Mouse (Mus musculus): Measurements from ENCODE around the gene Adam30. TPM values are rescaled to one million over a fixed set of nuclear protein-coding genes. Genes with fewer than 3 reads are reported as not detected.
"Not testable (repeated sequence)": the region's sequence is repeated elsewhere in the genome, so short reads cannot be mapped to it uniquely, and the experiment has no call there.

Gene Adam30
- polyA plus RNA-seq (2012; rRNA removed) = 0.03 TPM in 1 of 2 replicates, not detected in the other
- polyA plus RNA-seq (2014; fragmentation: Nextera tagmentation; extraction: Ambion mirVana) = not detected in 2 replicates

DNA sequence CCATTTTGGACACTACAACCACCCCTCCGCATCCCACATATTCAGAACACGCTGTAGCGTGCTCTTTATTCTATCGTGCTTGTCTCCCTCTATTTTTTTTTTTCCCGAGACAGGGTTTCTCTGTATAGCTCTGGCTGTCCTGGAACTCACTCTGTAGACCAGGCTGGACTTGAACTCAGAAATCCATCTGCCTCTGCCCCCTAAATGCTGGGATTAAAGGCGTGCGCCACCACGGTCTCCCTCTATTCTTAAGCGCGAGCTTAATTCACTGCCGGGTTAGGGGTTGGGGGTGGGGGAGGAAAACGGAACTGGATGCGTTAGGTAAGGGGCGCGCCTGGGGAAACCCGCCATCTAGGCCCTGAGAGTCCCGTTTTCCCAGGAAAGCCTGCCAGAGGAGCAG, at the start of gene Adam30:
TSS of gene Adam30 (plus strand) at position 301 of the 400 bp plus-strand sequence.
- TF ChIP-seq POLR2A (IDR thresholded peaks at IDR 0.05; ENCODE audit: borderline replicate concordance, extremely low read depth, insufficient read depth, insufficient read length) = no peak
- Histone ChIP-seq H3K9me3 (ENCODE audit: control insufficient read depth, low read length) (no peaks in the 10 kb centered on the region), H3K27ac (replicated peaks; ENCODE audit: low read depth, low read length) (no peak within 1 kb of the TSS), H3K4me3 (replicated peaks; ENCODE audit: low read length) (no peak within 1 kb of the TSS), H3K4me2 (replicated peaks; ENCODE audit: low read depth, low read length, severe bottlenecking) (no peak within 1 kb of the TSS), H3K9ac (ENCODE audit: low read depth, low read length, severe bottlenecking) (no peak within 1 kb of the TSS), H3K36me3 (ENCODE audit: control insufficient read depth, insufficient read depth, low read length) (no peaks in the 10 kb centered on the region), H3K27me3 (ENCODE audit: control insufficient read depth, insufficient read depth, low read length) (no peaks in the 10 kb centered on the region), H3K4me1 (ENCODE audit: control insufficient read depth, insufficient read depth, low read length) (no peaks in the 10 kb centered on the region)
- DNase-seq (ENCODE audit: low spot score) (no peak), ATAC-seq (ENCODE audit: low FRiP score, low read depth) (no peak)
- WGBS = 80% methylated on average over 17 of the region's 17 CpGs

- no peak overlapping the region for H3K9ac ChIP-seq (ENCODE audit: low read depth, low read length, severe bottlenecking)
- H3K4me2 ChIP-seq (replicated peaks; ENCODE audit: low read depth, low read length, severe bottlenecking) = no peak overlapping the region
These were observed 42.2 kb upstream of the Adam30 start for GRCm38 (mm10) chr3:98118252-98118651.

DNA sequence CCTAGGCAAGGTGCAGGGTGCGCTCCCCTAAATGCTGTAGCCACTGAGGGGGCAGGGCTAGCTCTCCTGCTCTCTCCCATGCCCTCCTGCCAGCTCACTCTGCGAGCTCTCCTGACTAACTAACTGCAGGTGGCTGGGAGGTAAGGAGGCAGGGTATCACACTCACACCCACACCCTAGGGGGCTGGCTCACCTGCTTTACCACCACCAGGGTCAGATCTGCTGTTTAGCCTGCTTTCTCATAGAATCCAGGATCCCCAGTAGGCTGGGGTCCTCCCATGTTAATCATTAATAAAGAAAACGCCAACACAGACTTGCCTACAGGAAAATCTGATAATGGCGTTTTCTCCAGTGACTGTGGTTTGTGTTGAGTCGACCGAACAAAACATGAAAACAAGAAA, 41.1 kb upstream of the Adam30 start:
- DNase-seq (ENCODE audit: low spot score) = no peak
- H3K9me3 ChIP-seq (ENCODE audit: control insufficient read depth, low read length) = no peaks in the 10 kb centered on the region
- no peak overlapping the region for H3K4me3 ChIP-seq (replicated peaks; ENCODE audit: low read length)
- no peak overlapping the region for H3K27ac ChIP-seq (replicated peaks; ENCODE audit: low read depth, low read length)
- H3K9ac ChIP-seq (ENCODE audit: low read depth, low read length, severe bottlenecking) = no peak overlapping the region
- H3K27me3 ChIP-seq (ENCODE audit: control insufficient read depth, insufficient read depth, low read length) = no peaks in the 10 kb centered on the region
- TF ChIP-seq POLR2A (IDR thresholded peaks at IDR 0.05; ENCODE audit: borderline replicate concordance, extremely low read depth, insufficient read depth, insufficient read length) = no peak
- no peak overlapping the region for H3K4me2 ChIP-seq (replicated peaks; ENCODE audit: low read depth, low read length, severe bottlenecking)
- ATAC-seq (ENCODE audit: low FRiP score, low read depth) = no peak
- peaks cover 95% of the 10 kb centered on the region for H3K36me3 ChIP-seq (ENCODE audit: control insufficient read depth, insufficient read depth, low read length)
- no peaks in the 10 kb centered on the region for H3K4me1 ChIP-seq (ENCODE audit: control insufficient read depth, insufficient read depth, low read length)
- WGBS = 80% methylated on average over 6 of the region's 6 CpGs

More at GRCm38 (mm10) chr3:98118252-98118651, 42.2 kb upstream of the Adam30 start:
- 89% methylated on average over 3 of the region's 3 CpGs for WGBS
- Histone ChIP-seq H3K27me3 (ENCODE audit: control insufficient read depth, insufficient read depth, low read length) (no peaks in the 10 kb centered on the region), H3K9me3 (ENCODE audit: control insufficient read depth, low read length) (no peaks in the 10 kb centered on the region), H3K36me3 (ENCODE audit: control insufficient read depth, insufficient read depth, low read length) (peaks cover 94% of the 10 kb centered on the region), H3K27ac (replicated peaks; ENCODE audit: low read depth, low read length) (no peak overlapping the region), H3K4me3 (replicated peaks; ENCODE audit: low read length) (no peak overlapping the region), H3K4me1 (ENCODE audit: control insufficient read depth, insufficient read depth, low read length) (no peaks in the 10 kb centered on the region)
- ATAC-seq (ENCODE audit: low FRiP score, low read depth) (no peak), DNase-seq (ENCODE audit: low spot score) (no peak)
- no peak for TF ChIP-seq POLR2A (IDR thresholded peaks at IDR 0.05; ENCODE audit: borderline replicate concordance, extremely low read depth, insufficient read depth, insufficient read length)

DNA sequence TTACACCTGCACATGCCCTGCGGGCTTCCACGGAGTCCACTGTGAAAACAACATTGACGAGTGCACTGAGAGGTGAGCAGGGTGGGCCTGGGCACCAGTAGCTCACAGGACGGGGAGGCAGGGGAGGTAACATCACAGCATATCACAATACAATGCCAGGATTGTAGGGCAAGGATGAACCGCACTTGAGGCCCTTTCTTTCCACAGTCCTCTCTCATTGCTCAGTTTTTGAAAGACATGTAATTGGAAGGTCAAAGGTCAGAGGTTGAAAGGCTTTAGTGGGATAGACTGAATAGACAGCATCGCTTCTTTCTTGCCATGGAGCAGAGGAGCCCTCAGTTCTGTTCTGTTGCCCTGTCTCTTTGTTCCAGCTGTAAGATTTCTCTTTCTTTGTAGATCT, 39.5 kb upstream of the Adam30 start:
- H3K9me3 ChIP-seq (ENCODE audit: control insufficient read depth, low read length) = no peaks in the 10 kb centered on the region
- 82% methylated on average over 6 of the region's 6 CpGs for WGBS
- H3K27ac ChIP-seq (replicated peaks; ENCODE audit: low read depth, low read length) = no peak overlapping the region
- DNase-seq (ENCODE audit: low spot score) (no peak), ATAC-seq (ENCODE audit: low FRiP score, low read depth) (no peak)
- H3K27me3 ChIP-seq (ENCODE audit: control insufficient read depth, insufficient read depth, low read length) = no peaks in the 10 kb centered on the region
- H3K9ac ChIP-seq (ENCODE audit: low read depth, low read length, severe bottlenecking) = no peak overlapping the region
- H3K4me3 ChIP-seq (replicated peaks; ENCODE audit: low read length) = no peak overlapping the region
- TF ChIP-seq POLR2A (IDR thresholded peaks at IDR 0.05; ENCODE audit: borderline replicate concordance, extremely low read depth, insufficient read depth, insufficient read length) = no peak
- no peak overlapping the region for H3K4me2 ChIP-seq (replicated peaks; ENCODE audit: low read depth, low read length, severe bottlenecking)
- H3K36me3 ChIP-seq (ENCODE audit: control insufficient read depth, insufficient read depth, low read length) = peaks cover 98% of the 10 kb centered on the region
- H3K4me1 ChIP-seq (ENCODE audit: control insufficient read depth, insufficient read depth, low read length) = no peaks in the 10 kb centered on the region

- WGBS = 94% methylated on average over 2 of the region's 2 CpGs
- ATAC-seq (ENCODE audit: low FRiP score, low read depth) (no peak), DNase-seq (ENCODE audit: low spot score) (no peak)
- Histone ChIP-seq H3K9me3 (ENCODE audit: control insufficient read depth, low read length) (no peaks in the 10 kb centered on the region), H3K27ac (replicated peaks; ENCODE audit: low read depth, low read length) (no peak overlapping the region), H3K27me3 (ENCODE audit: control insufficient read depth, insufficient read depth, low read length) (no peaks in the 10 kb centered on the region), H3K4me1 (ENCODE audit: control insufficient read depth, insufficient read depth, low read length) (no peaks in the 10 kb centered on the region), H3K4me2 (replicated peaks; ENCODE audit: low read depth, low read length, severe bottlenecking) (no peak overlapping the region), H3K9ac (ENCODE audit: low read depth, low read length, severe bottlenecking) (no peak overlapping the region), H3K4me3 (replicated peaks; ENCODE audit: low read length) (no peak overlapping the region), H3K36me3 (ENCODE audit: control insufficient read depth, insufficient read depth, low read length) (peaks cover 96% of the 10 kb centered on the region)
- no peak for TF ChIP-seq POLR2A (IDR thresholded peaks at IDR 0.05; ENCODE audit: borderline replicate concordance, extremely low read depth, insufficient read depth, insufficient read length)
These were observed 32.7 kb upstream of the Adam30 start for GRCm38 (mm10) chr3:98127775-98128174.

- H3K36me3 ChIP-seq (ENCODE audit: control insufficient read depth, insufficient read depth, low read length) = peaks cover 95% of the 10 kb centered on the region
These were observed 31.7 kb upstream of the Adam30 start for GRCm38 (mm10) chr3:98128716-98129115.

DNA sequence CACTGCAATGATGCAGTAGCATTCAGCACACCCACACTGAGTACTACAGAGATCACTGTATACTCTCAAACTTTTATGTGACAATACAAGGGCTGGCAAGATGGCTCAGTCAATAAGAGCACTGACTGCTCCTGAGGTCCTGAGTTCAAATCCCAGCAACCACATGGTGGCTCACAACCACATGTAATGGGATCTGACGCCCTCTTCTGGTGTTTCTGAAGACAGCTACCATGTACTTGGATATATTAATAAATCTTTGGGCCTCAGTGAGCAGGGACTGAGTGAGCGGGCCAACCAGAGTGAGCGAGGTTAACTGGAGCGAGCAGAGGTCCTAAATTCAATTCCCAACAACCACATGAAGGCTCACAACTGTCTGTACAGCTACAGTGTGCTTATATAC, 28.3 kb upstream of the Adam30 start:
- H3K9me3 ChIP-seq (ENCODE audit: control insufficient read depth, low read length); H3K4me2 ChIP-seq (replicated peaks; ENCODE audit: low read depth, low read length, severe bottlenecking); H3K4me3 ChIP-seq (replicated peaks; ENCODE audit: low read length); DNase-seq (ENCODE audit: low spot score); H3K27ac ChIP-seq (replicated peaks; ENCODE audit: low read depth, low read length); H3K9ac ChIP-seq (ENCODE audit: low read depth, low read length, severe bottlenecking); H3K27me3 ChIP-seq (ENCODE audit: control insufficient read depth, insufficient read depth, low read length); H3K4me1 ChIP-seq (ENCODE audit: control insufficient read depth, insufficient read depth, low read length); ATAC-seq (ENCODE audit: low FRiP score, low read depth): not testable (repeated sequence)
- peaks cover 91% of the 10 kb centered on the region for H3K36me3 ChIP-seq (ENCODE audit: control insufficient read depth, insufficient read depth, low read length)
- WGBS = 87% methylated on average over 4 of the region's 4 CpGs

More at GRCm38 (mm10) chr3:98128716-98129115, 31.7 kb upstream of the Adam30 start:
- Histone ChIP-seq H3K27ac (replicated peaks; ENCODE audit: low read depth, low read length) (no peak overlapping the region), H3K4me3 (replicated peaks; ENCODE audit: low read length) (no peak overlapping the region), H3K9ac (ENCODE audit: low read depth, low read length, severe bottlenecking) (no peak overlapping the region), H3K4me2 (replicated peaks; ENCODE audit: low read depth, low read length, severe bottlenecking) (no peak overlapping the region), H3K27me3 (ENCODE audit: control insufficient read depth, insufficient read depth, low read length) (no peaks in the 10 kb centered on the region), H3K4me1 (ENCODE audit: control insufficient read depth, insufficient read depth, low read length) (no peaks in the 10 kb centered on the region), H3K9me3 (ENCODE audit: control insufficient read depth, low read length) (no peaks in the 10 kb centered on the region)
- ATAC-seq (ENCODE audit: low FRiP score, low read depth) (no peak), DNase-seq (ENCODE audit: low spot score) (no peak)
- 90% methylated on average over 5 of the region's 5 CpGs for WGBS
- TF ChIP-seq POLR2A (IDR thresholded peaks at IDR 0.05; ENCODE audit: borderline replicate concordance, extremely low read depth, insufficient read depth, insufficient read length) = no peak

Data from limb, embryonic 14.5 days (tissue).